Comparison of ENCODE assay signal across 9 mouse cellular contexts in genomic region chr11:108926345-108927092, GRCm38 (mm10). TPM values are rescaled to one million over a fixed set of nuclear protein-coding genes. Genes with fewer than 3 reads are reported as not detected.
DNase-seq lines count a peak whose midpoint lies in the region; ATAC-seq lines count a peak whose summit lies in the region.
"Had no signal": no experiment of that assay in that cellular context is flagged by ENCODE, and none has a peak within 500 bp of the region (broad histone marks: within the 10 kb centered on the region; RNA-seq: fewer than 3 reads in every experiment).

No protein-coding gene starts in this region.

- H3K36me3 ChIP-seq in heart, embryonic 16.5 days (ENCODE audit: control insufficient read depth, insufficient read depth) = no peaks in the 10 kb centered on the region
- H3K36me3 ChIP-seq in embryonic facial prominence, embryonic 13.5 days = peaks cover 25% of the 10 kb centered on the region
- peaks cover 79% of the 10 kb centered on the region for H3K36me3 ChIP-seq in hindbrain, embryonic 10.5 days
- H3K36me3 ChIP-seq in midbrain, embryonic 14.5 days (ENCODE audit: control insufficient read depth, insufficient read depth, low read length) = 0 out of 2 replicates have a peak, but pooled peaks cover 9% of the 10 kb centered on the region
- no peaks in the 10 kb centered on the region for H3K36me3 ChIP-seq in liver, embryonic 11.5 days (ENCODE audit: control insufficient read depth, insufficient read depth, low read length)

- H3K4me1 ChIP-seq in heart, embryonic 16.5 days (ENCODE audit: control insufficient read depth, insufficient read depth, low read length) = peaks cover 42% of the 10 kb centered on the region
- H3K4me1 ChIP-seq in embryonic facial prominence, embryonic 13.5 days = peaks cover 82% of the 10 kb centered on the region
- H3K4me1 ChIP-seq in hindbrain, embryonic 10.5 days (replicated peaks) = peaks cover 91% of the 10 kb centered on the region
- peaks cover 85% of the 10 kb centered on the region for H3K4me1 ChIP-seq in midbrain, embryonic 14.5 days (ENCODE audit: control insufficient read depth, insufficient read depth, low read length)
- H3K4me1 ChIP-seq in liver, embryonic 11.5 days (replicated peaks; ENCODE audit: control insufficient read depth, insufficient read depth, low read length) = peaks cover 7% of the 10 kb centered on the region

- WGBS in heart, embryonic 16.5 days = 40% methylated on average over 10 of the region's 10 CpGs
- 27% methylated on average over 10 of the region's 10 CpGs for WGBS in embryonic facial prominence, embryonic 13.5 days
- 49% methylated on average over 10 of the region's 10 CpGs for WGBS in hindbrain, embryonic 10.5 days
- WGBS in midbrain, embryonic 14.5 days = 39% methylated on average over 10 of the region's 10 CpGs
- WGBS in liver, embryonic 11.5 days = 69% methylated on average over 10 of the region's 10 CpGs

- intact Hi-C loops in heart, postnatal 25 days (cut with DNase I) = loop anchor here (5.0 kb wide), 3 partner anchors 71 to 474 kb away; no protein-coding TSS in a partner anchor

- ATAC-seq in heart, embryonic 16.5 days (replicated peaks; ENCODE audit: extremely low read depth, insufficient read depth, low FRiP score) = peak; percentile 17; the same call in 1 of the 2 replicates
- no peak for ATAC-seq in embryonic facial prominence, embryonic 13.5 days (ENCODE audit: insufficient number of reproducible peaks, insufficient read depth, low FRiP score, low TSS enrichment, low read depth)
- no peak for ATAC-seq in midbrain, embryonic 14.5 days (ENCODE audit: low FRiP score, low TSS enrichment)
- no peak for ATAC-seq in liver, embryonic 11.5 days (replicated peaks; ENCODE audit: low FRiP score)

- H3K4me2 ChIP-seq in heart, embryonic 16.5 days (ENCODE audit: low read depth, low read length) = 0 out of 2 replicates have a peak overlapping the region, but pooled peaks have one; percentile 27
- H3K4me2 ChIP-seq in embryonic facial prominence, embryonic 13.5 days = peak overlapping the region; percentile 90
- peak overlapping the region; percentile 90 for H3K4me2 ChIP-seq in midbrain, embryonic 14.5 days (ENCODE audit: low read length)
- H3K4me2 ChIP-seq in liver, embryonic 11.5 days = no peak overlapping the region

- no peak for DNase-seq in heart, postnatal 25 days (ENCODE audit: low spot score)
- no peak for DNase-seq in hindbrain, embryonic 10.5 days (ENCODE audit: low spot score)
- no peak for DNase-seq in midbrain, embryonic 14.5 days
- no peak for DNase-seq in liver, embryonic 11.5 days (ENCODE audit: low spot score)
- no peak for DNase-seq in testis, postnatal 10 days (ENCODE audit: low spot score)
- DNase-seq in embryo, embryonic 11 days = no peak
- DNase-seq: thymus, adult 18-20 months had no signal

- H3K27ac ChIP-seq in heart, embryonic 16.5 days (ENCODE audit: low read length) = peak overlapping the region; percentile 4
- H3K27ac ChIP-seq in embryonic facial prominence, embryonic 13.5 days = peak overlapping the region; percentile 57; the same call in 1 of the 2 replicates
- peak overlapping the region; percentile 82 for H3K27ac ChIP-seq in hindbrain, embryonic 10.5 days
- peak overlapping the region; percentile 32; the same call in 1 of the 2 replicates for H3K27ac ChIP-seq in midbrain, embryonic 14.5 days (replicated peaks; ENCODE audit: low read depth, low read length)
- no peak overlapping the region for H3K27ac ChIP-seq in liver, embryonic 11.5 days (ENCODE audit: low read depth, low read length)

- no peak overlapping the region for H3K9ac ChIP-seq in heart, embryonic 16.5 days (ENCODE audit: low read length)
- H3K9ac ChIP-seq in embryonic facial prominence, embryonic 13.5 days = peak overlapping the region; percentile 97
- H3K9ac ChIP-seq in midbrain, embryonic 14.5 days (replicated peaks; ENCODE audit: low read length) = peak overlapping the region; percentile 44
- H3K9ac ChIP-seq in liver, embryonic 11.5 days (ENCODE audit: low read depth, low read length) = no peak overlapping the region

- no peaks in the 10 kb centered on the region for H3K9me3 ChIP-seq in heart, embryonic 16.5 days (replicated peaks; ENCODE audit: control insufficient read depth, low read length)
- H3K9me3 ChIP-seq in embryonic facial prominence, embryonic 13.5 days = no peaks in the 10 kb centered on the region
- H3K9me3 ChIP-seq in hindbrain, embryonic 10.5 days = no peaks in the 10 kb centered on the region
- no peaks in the 10 kb centered on the region for H3K9me3 ChIP-seq in midbrain, embryonic 14.5 days (ENCODE audit: control insufficient read depth, low read length)
- H3K9me3 ChIP-seq in liver, embryonic 11.5 days (ENCODE audit: control insufficient read depth, low read length) = no peaks in the 10 kb centered on the region

- H3K4me3 ChIP-seq in heart, embryonic 16.5 days (ENCODE audit: low read length) = no peak overlapping the region
- peak overlapping the region; percentile 91 for H3K4me3 ChIP-seq in embryonic facial prominence, embryonic 13.5 days
- peak overlapping the region; percentile 79 for H3K4me3 ChIP-seq in hindbrain, embryonic 10.5 days
- peak overlapping the region; percentile 89 for H3K4me3 ChIP-seq in midbrain, embryonic 14.5 days (replicated peaks; ENCODE audit: low read depth, low read length)
- no peak overlapping the region for H3K4me3 ChIP-seq in liver, embryonic 11.5 days (ENCODE audit: low read depth, low read length)

- peaks cover 17% of the 10 kb centered on the region for H3K27me3 ChIP-seq in heart, embryonic 16.5 days (ENCODE audit: control insufficient read depth, insufficient read depth, low read length)
- no peaks in the 10 kb centered on the region for H3K27me3 ChIP-seq in embryonic facial prominence, embryonic 13.5 days
- H3K27me3 ChIP-seq in hindbrain, embryonic 10.5 days (ENCODE audit: insufficient read depth, poor library complexity, severe bottlenecking) = peaks cover 6% of the 10 kb centered on the region; the same call in 1 of the 2 replicates
- H3K27me3 ChIP-seq in midbrain, embryonic 14.5 days (ENCODE audit: control insufficient read depth, insufficient read depth, low read length) = no peaks in the 10 kb centered on the region
- peaks cover 36% of the 10 kb centered on the region for H3K27me3 ChIP-seq in liver, embryonic 11.5 days (replicated peaks; ENCODE audit: control insufficient read depth, insufficient read depth, low read length)

RNA-seq across cellular contexts. Expression of gene Axin2, which starts 6.4 kb away (rescaled TPM):
- 1.6 TPM in 2 replicates for polyA plus RNA-seq in heart, embryonic 16.5 days (2015; fragmentation: Nextera tagmentation; extraction: Ambion mirVana)
- total RNA-seq in heart, postnatal 25 days (2021) = 1 to 10 TPM; 5.2 to 6.0 TPM
- 17.4 and 25.1 TPM in 2 replicates for polyA plus RNA-seq in embryonic facial prominence, embryonic 13.5 days (2015; fragmentation: Nextera tagmentation; extraction: Ambion mirVana)
- 18.0 and 19.8 TPM in 2 replicates for polyA plus RNA-seq in hindbrain, embryonic 10.5 days (2016; fragmentation: Nextera tagmentation; extraction: Ambion mirVana)
- 14.1 and 19.4 TPM in 2 replicates for polyA plus RNA-seq in midbrain, embryonic 14.5 days (2014; fragmentation: Nextera tagmentation; extraction: Ambion mirVana)
- 1.7 and 2.3 TPM in 2 replicates for polyA plus RNA-seq in liver, embryonic 11.5 days (2014; fragmentation: Nextera tagmentation; extraction: Ambion mirVana)

Comparison
In these comparisons a context has a peak if more than half of its experiments do, and no peak if none do; other contexts are left out.
1. H3K4me3 ChIP-seq: peak in embryonic facial prominence, embryonic 13.5 days (single experiment), hindbrain, embryonic 10.5 days (single experiment) and midbrain, embryonic 14.5 days (single experiment); none in heart, embryonic 16.5 days (single experiment) and liver, embryonic 11.5 days (single experiment).
2. H3K9ac ChIP-seq: peak in embryonic facial prominence, embryonic 13.5 days (single experiment) and midbrain, embryonic 14.5 days (single experiment); none in heart, embryonic 16.5 days (single experiment) and liver, embryonic 11.5 days (single experiment).